Mouse (Mus musculus) CH12.LX (cell line): ENCODE results near the gene Dlec1.

Experiments used
- CTCF ChIP-seq, 2 experiments: IDR thresholded peaks in 1 of 2; conservative IDR thresholded peaks in 1 of 2; 2 replicates each; pipeline ENCODE4 v1.5.1; 2011 to 2012; ENCODE audit warnings: low read depth in 2 of 2, low read length in 2 of 2, improper control_type of control experiment in 1 of 2, inconsistent platforms in 1 of 2, mild to moderate bottlenecking in 1 of 2, moderate library complexity in 1 of 2
- PAX5 ChIP-seq: IDR thresholded peaks from 2 replicates; pipeline ENCODE4 v1.6.1; 2012; ENCODE audit warnings: low read length, inconsistent platforms, mixed read lengths

DNA sequence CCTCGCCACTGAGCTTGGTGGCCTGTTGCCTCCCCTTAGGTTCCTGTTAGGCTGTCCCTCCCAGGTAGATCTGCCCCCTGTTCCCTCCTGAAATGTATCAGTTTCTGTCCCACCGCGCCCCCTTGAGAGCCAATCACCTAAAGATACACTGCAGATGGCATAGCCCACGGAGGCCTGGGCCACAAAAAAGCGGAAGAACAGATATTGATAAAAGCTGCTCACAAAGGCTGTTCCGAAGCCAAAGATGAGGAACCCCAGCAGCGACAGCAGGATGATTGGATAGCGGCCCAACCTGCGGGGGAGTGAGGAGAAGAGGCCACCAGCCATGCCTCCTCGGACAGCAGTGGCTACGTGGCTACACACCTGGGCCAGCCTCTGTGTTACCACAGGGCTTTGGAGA is 77.0 kb downstream of the Dlec1 start:
- no peak for TF ChIP-seq CTCF (conservative IDR thresholded peaks at IDR 0.05 in 1 of 2, IDR thresholded peaks at IDR 0.05 in 1 of 2; ENCODE audit: low read depth in 2 of 2, low read length in 2 of 2)
- TF ChIP-seq PAX5: no peak
